Comparison of ENCODE assay signal across 30 mouse cellular contexts in genomic region chr9:22453990-22454389, GRCm38 (mm10). TPM values are rescaled to one million over a fixed set of nuclear protein-coding genes. Genes with fewer than 3 reads are reported as not detected.
"Had no signal": no experiment of that assay in that cellular context is flagged by ENCODE, and none has a peak within 500 bp of the region (broad histone marks: within the 10 kb centered on the region; RNA-seq: fewer than 3 reads in every experiment).

Gene Gm17545, plus strand, starts transcription at chr9:22454290.

RNA-seq across cellular contexts. Expression of gene Gm17545, which starts in this region (rescaled TPM):
- total RNA-seq: common myeloid progenitor, adult 5-6 weeks; forebrain, postnatal 0 days; gastrocnemius, adult 18-20 months; gastrocnemius, adult 2 months; gastrocnemius, adult 8-10 months; gastrocnemius, postnatal 10 days; gastrocnemius, postnatal 14 days; gastrocnemius, postnatal 25 days; gastrocnemius, postnatal 36 days; gastrocnemius, postnatal 4 days; granulocyte monocyte progenitor cell, adult 5-6 weeks; heart, adult 18-20 months; heart, adult 2 months had no signal
- polyA plus RNA-seq: cerebellum, adult 2 months; cortical plate, adult 2 months; embryonic facial prominence, embryonic 10.5 days; embryonic facial prominence, embryonic 11.5 days; embryonic facial prominence, embryonic 12.5 days; embryonic facial prominence, embryonic 13.5 days; embryonic facial prominence, embryonic 14.5 days; embryonic facial prominence, embryonic 15.5 days; forebrain, embryonic 10.5 days; forebrain, embryonic 11.5 days; forebrain, embryonic 12.5 days; forebrain, embryonic 13.5 days; forebrain, embryonic 14.5 days; forebrain, embryonic 15.5 days; forebrain, embryonic 16.5 days; forebrain, postnatal 0 days; frontal cortex, adult 2 months; gonadal fat pad, adult 2 months; heart, adult 2 months had no signal
